Mouse (Mus musculus) olfactory bulb, adult 2 months (tissue): ENCODE measurements around the gene Cdk17. TPM values are rescaled to one million over a fixed set of nuclear protein-coding genes. Genes with fewer than 3 reads are reported as not detected.

Experiments
- H3K27ac ChIP-seq: fragments of 200-500 bp; 2 replicates; pipeline ENCODE4 v1.5.1; 2012; ENCODE audit warnings: low read depth, low read length; ENCODE audit not compliant: insufficient read depth
- H3K4me1 ChIP-seq: fragments of 200-500 bp; 2 replicates; pipeline ENCODE4 v1.6.1; 2012; ENCODE audit warnings: low read length; ENCODE audit not compliant: control insufficient read depth, insufficient read depth
- H3K4me3 ChIP-seq: fragments of 200-500 bp; 2 replicates; pipeline ENCODE4 v1.5.1; 2012; ENCODE audit warnings: mild to moderate bottlenecking, low read depth, low read length, moderate library complexity; ENCODE audit not compliant: insufficient read depth
- CTCF ChIP-seq: fragments of 200-500 bp; IDR thresholded peaks from 2 replicates; pipeline ENCODE4 v1.5.1; 2012; ENCODE audit warnings: low read depth, mild to moderate bottlenecking, low read length, moderate library complexity; ENCODE audit not compliant: insufficient read depth
- POLR2A ChIP-seq: fragments of 200-500 bp; IDR thresholded peaks from 2 replicates; pipeline ENCODE4 v1.6.1; 2012; ENCODE audit warnings: mild to moderate bottlenecking, low read depth, low read length, moderate library complexity; ENCODE audit not compliant: insufficient read depth
- WGBS: fragments of 180-500 bp; shearing (Covaris S2); methylation state at CpG from one replicate; pipeline ENCODE4 v1.1.7; 2018; 5-methylcytosine and 5-hydroxymethylcytosine counted together
- polyA plus RNA-seq: library from polyadenylated mRNA; stranded (reverse); fragments of >200 nt; gene quantifications from 2 replicates; pipeline ENCODE4 v1.2.4, GENCODE M21; 2012; ENCODE audit warnings: low replicate concordance; ENCODE audit not compliant: missing spikeins, insufficient read depth, insufficient read length

Cdk17 gene
- 158 TPM in 1 of 2 replicates, not detected in the other for polyA plus RNA-seq

DNA sequence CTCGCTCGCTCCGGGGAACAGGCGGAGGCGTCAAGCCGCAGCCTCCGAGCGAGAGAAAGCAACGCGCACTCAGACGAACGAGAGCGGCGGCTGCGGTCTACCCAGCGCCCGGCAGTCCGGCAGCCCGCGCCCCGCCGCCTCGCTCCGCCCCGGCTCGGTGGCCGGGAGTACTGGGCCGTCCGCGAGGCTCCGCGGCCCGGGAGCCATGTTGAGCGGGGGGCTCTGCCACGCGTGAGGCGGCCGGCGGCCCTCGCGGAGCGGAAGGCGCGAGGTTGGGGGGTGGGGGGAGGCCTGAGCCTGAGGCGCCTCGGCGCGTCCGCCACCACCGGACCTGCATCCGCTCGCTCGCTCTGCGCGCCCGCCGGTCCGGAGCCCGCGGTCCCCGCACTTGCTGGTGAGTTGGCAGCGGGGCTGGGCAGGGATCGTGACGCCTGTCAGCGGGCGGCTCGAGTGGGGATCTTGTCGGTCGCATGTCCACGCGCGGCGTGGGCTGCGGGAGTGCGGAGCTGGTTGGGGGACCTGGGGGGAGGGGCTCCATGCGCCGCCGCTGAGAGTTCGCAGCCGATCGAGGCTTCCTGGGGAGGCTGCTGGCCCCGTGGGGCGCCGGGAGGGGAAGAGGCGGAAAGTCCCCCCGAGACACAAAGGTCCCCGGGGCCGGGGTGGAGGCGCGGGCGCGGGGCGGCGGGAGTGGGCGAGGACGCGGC, at the start of gene Cdk17:
Gene Cdk17, plus strand, starts transcription at position 69 of the 704 bp plus-strand sequence.
- Histone ChIP-seq H3K27ac (peak within 1 kb of the TSS; percentile 97), H3K4me1 (no peaks in the 10 kb centered on the region), H3K4me3 (peak within 1 kb of the TSS; percentile 90)
- peak; percentile 85 for TF ChIP-seq POLR2A
- TF ChIP-seq CTCF: no peak
- WGBS: under 1% methylated on average over 97 of the region's 97 CpGs

DNA sequence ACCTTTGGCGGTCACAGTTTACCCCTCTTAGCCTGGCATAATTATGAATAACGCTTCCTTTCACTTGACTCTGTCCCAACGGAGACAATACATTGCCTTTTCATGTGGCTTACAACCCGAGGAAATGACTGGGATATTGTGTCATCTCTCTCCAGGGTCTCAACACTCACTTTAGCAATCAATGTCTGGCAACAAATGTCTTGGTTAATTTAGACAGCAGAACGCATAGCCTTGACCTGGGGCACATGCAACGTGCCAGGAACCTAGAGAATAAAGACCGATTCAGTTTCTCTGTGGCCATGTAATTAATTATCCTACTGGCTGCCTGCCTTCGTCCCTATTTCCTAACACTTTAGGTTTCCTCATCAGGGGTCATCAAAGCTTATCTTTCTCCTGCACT, 49.3 kb upstream of the Cdk17 start:
- Histone ChIP-seq H3K4me1 (no peaks in the 10 kb centered on the region), H3K4me3 (no peak overlapping the region), H3K27ac (no peak overlapping the region)
- 59% methylated on average over 8 of the region's 8 CpGs for WGBS
- TF ChIP-seq POLR2A: no peak
- TF ChIP-seq CTCF: no peak

DNA sequence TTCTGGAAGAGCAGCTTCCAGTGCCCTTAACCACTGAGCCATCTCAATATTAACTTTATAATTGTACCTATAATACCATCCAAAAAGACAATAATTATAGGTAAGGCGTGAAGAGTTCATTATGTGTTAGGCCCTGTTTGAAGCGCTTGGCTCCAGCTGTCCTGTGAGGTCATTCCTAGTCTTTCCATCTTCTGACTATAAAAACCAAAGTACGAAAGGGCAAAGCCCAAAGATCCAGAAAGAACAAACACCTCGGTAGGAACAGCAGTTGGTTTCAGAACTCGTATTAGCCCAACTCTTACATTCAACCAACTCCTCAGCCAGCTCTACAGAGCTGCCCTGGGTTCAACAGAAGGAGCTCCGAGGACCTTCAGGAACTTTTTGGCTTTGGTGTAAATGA, 48.7 kb upstream of the Cdk17 start:
- no peak for TF ChIP-seq POLR2A
- TF ChIP-seq CTCF: no peak
- Histone ChIP-seq H3K27ac (no peak overlapping the region), H3K4me1 (no peaks in the 10 kb centered on the region), H3K4me3 (no peak overlapping the region)
- WGBS: 66% methylated on average over 6 of the region's 6 CpGs

DNA sequence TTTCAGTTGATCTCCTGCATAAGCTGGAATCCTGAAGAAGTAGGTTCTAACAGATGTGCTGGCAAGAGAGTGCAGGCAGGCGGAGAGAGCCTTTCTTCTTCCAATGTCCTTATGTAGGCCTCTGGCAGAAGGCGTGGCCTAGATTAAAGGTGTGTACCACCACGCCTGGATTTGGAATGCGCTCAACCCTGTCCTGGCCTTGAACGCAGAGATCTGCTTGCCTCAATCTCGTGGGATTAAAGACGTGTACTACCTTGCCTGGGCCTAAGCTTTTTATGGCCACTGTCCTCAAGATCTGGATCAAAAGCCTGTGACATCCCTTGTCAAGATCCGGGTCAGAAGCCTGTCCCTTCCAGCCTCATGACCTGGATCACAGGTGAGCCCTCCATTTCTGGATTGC, 46.7 kb upstream of the Cdk17 start:
- no peak for TF ChIP-seq CTCF
- Histone ChIP-seq H3K27ac (no peak overlapping the region), H3K4me1 (no peaks in the 10 kb centered on the region), H3K4me3 (no peak overlapping the region)
- 98% methylated on average over 8 of the region's 8 CpGs for WGBS

DNA sequence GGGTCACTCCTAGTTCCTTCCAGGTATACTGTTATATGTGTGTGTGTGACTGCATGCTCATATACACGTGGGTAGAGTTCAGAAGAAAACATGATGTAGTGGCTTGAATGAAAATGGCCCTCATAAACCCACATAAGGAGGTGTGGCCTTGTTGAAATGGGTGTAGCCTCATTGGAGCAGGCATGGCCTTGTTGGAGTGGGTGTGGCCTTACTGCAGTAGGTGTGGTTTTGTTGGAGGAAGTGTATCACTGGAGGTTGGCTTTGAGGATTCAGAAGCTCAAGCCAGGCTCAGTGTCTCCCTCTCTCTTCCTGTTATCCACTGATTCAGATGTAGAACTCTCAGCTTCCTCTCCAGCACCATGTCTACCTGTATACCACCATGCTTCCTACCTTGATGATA, 45.9 kb upstream of the Cdk17 start:
- H3K4me3 ChIP-seq: no peak overlapping the region
- 95% methylated on average over 1 of the region's 1 CpGs for WGBS
- H3K27ac ChIP-seq: no peak overlapping the region
- TF ChIP-seq CTCF (no peak), POLR2A (no peak)
- H3K4me1 ChIP-seq: no peaks in the 10 kb centered on the region

DNA sequence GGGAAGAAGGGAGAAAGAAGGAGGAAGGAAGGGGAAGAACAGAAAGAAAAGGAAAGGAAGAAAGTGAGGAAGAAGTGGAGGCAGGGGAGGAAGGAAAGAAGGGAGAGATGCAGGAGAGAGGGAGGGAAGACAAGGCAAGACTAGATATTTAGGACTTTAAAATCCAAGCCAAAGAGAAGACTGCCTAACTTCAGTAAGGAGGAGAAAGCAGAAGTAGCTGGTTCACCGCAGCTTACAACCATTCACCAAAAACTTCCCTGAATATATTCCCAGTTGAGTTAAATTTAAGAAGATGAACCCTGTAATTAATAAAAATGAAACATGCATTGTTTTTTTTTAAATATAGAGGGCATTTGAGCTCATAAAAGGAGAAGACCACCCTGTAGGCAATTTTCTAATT, 44.9 kb upstream of the Cdk17 start:
- 78% methylated on average over 1 of the region's 1 CpGs for WGBS
- Histone ChIP-seq H3K4me3 (no peak overlapping the region), H3K27ac (no peak overlapping the region), H3K4me1 (no peaks in the 10 kb centered on the region)
- TF ChIP-seq CTCF (no peak), POLR2A (no peak)

- Histone ChIP-seq H3K4me3 (no peak overlapping the region), H3K27ac (no peak overlapping the region), H3K4me1 (no peaks in the 10 kb centered on the region)
- 90% methylated on average over 3 of the region's 3 CpGs for WGBS
- TF ChIP-seq CTCF: no peak
- TF ChIP-seq POLR2A: no peak
Measured at GRCm38 (mm10) chr10:93116636-93117035, 44.0 kb upstream of the Cdk17 start.

DNA sequence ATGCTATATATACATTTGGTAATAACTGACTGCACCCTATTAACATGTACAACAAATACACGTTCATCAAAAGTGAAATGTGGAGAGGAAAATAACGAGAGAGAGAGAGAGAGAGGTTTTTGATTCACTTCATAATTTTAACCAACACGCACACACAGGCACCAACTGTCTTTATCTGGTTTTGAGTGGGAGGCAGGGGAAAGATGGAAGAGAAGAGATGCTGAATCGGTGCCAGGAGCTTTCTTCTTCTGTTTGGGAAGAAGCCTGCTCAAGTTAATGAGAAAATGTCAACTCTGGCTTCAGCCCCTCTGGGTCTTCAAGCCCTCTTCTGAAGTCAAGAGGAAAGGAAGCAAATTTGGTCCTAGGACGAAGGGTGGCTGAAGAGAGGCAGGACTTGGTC, 40.9 kb upstream of the Cdk17 start:
- no peak overlapping the region for H3K27ac ChIP-seq
- WGBS: 55% methylated on average over 5 of the region's 5 CpGs
- H3K4me1 ChIP-seq: peaks cover 6% of the 10 kb centered on the region
- no peak for TF ChIP-seq POLR2A
- no peak for TF ChIP-seq CTCF
- H3K4me3 ChIP-seq: no peak overlapping the region

GRCm38 (mm10) chr10:93121262-93121860, 39.3 kb upstream of the Cdk17 start:
- Histone ChIP-seq H3K4me3 (no peak overlapping the region), H3K27ac (no peak overlapping the region), H3K4me1 (peaks cover 6% of the 10 kb centered on the region)
- TF ChIP-seq POLR2A (no peak), CTCF (no peak)
- WGBS: 96% methylated on average over 6 of the region's 6 CpGs
